Mouse (Mus musculus) ES-Bruce4 (cell line): ENCODE measurements around the gene Nipal3.

Experiments
- CTCF ChIP-seq: IDR thresholded peaks from one replicate; pipeline ENCODE4 v1.8.1; 2011; ENCODE audit warnings: low read depth, low read length
- EP300 ChIP-seq: IDR thresholded peaks from 2 replicates; pipeline ENCODE4 v1.6.1; 2011; ENCODE audit warnings: low read depth, low read length; ENCODE audit not compliant: insufficient read depth
- POLR2A ChIP-seq: IDR thresholded peaks from one replicate; pipeline ENCODE4 v1.8.1; 2011; ENCODE audit warnings: low read length; ENCODE audit not compliant: insufficient read depth

GRCm38 (mm10) chr4:135419996-135420395, 74.8 kb downstream of the Nipal3 start:
- TF ChIP-seq CTCF (no peak), EP300 (no peak), POLR2A (peak; percentile 19)
